Mouse (Mus musculus): ENCODE measurements around the gene Hesx1.

- TF ChIP-seq CTCF (IDR thresholded peaks at IDR 0.05) (peak; percentile 88), EP300 (IDR thresholded peaks at IDR 0.05) (no peak)
Measured at GRCm38 (mm10) chr14:27022876-27023275, 28.7 kb downstream of the Hesx1 start.

Measured in lung, postnatal 0 days (tissue).